21 mouse cellular contexts compared by ENCODE assay signal in the genomic region with DNA sequence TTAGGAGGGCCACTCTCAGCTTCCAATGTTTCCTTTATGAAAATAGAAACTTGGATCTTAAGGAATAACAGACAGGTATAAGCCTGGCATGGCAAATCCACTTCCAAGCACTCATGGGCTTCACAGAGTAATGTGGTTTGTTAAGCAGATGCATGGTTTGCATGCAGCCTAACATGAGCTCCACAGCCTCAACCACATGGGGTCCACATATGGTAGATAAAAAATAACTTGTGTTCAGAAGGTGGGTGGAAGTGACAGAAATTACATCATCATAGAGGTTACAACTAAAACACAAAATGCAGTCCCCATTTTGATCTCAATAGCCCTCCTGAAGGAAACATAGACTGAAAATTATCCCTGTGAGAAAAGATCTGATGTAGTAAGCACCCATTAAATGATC.
DNase-seq lines count a peak whose midpoint lies in the region; ATAC-seq lines count a peak whose summit lies in the region.
"Had no signal": no experiment of that assay in that cellular context is flagged by ENCODE, and none has a peak within 500 bp of the region (broad histone marks: within the 10 kb centered on the region; RNA-seq: fewer than 3 reads in every experiment).

No protein-coding gene starts in this region.

- H3K9ac ChIP-seq in kidney, embryonic 14.5 days (ENCODE audit: low read depth, low read length), result no peak overlapping the region
- H3K9ac ChIP-seq: embryonic facial prominence, embryonic 12.5 days; forebrain, embryonic 15.5 days; heart, embryonic 13.5 days; hindbrain, embryonic 12.5 days had no signal

- no peaks in the 10 kb centered on the region for H3K9me3 ChIP-seq in kidney, embryonic 14.5 days (ENCODE audit: control insufficient read depth, low read length)
- H3K9me3 ChIP-seq: embryonic facial prominence, embryonic 12.5 days; forebrain, embryonic 15.5 days; heart, embryonic 13.5 days; hindbrain, embryonic 12.5 days had no signal

- no peaks in the 10 kb centered on the region for H3K36me3 ChIP-seq in kidney, embryonic 14.5 days (ENCODE audit: control insufficient read depth, insufficient read depth, low read length)
- H3K36me3 ChIP-seq: embryonic facial prominence, embryonic 12.5 days; forebrain, embryonic 15.5 days; G1E; heart, embryonic 13.5 days; hindbrain, embryonic 12.5 days had no signal

- peak; percentile 51 for ATAC-seq in frontal cortex, adult (ENCODE audit: low TSS enrichment)
- ATAC-seq in megakaryocyte progenitor cell, adult 5-6 weeks (replicated peaks; ENCODE audit: poor library complexity), result 0 out of 2 replicates have a peak, but pooled peaks have one; percentile 12
- ATAC-seq in kidney, embryonic 14.5 days (ENCODE audit: low FRiP score, low TSS enrichment), result no peak
- ATAC-seq: CD4-positive, CD25-positive, alpha-beta regulatory T cell, adult 4 months; forebrain, embryonic 15.5 days had no signal

- intact Hi-C loops in left cerebral cortex, postnatal 14 days (cut with DNase I), result loop anchor here (5.0 kb wide), 2 partner anchors 46 to 61 kb away; a partner anchor contains a TSS

- H3K27me3 ChIP-seq in kidney, embryonic 14.5 days (ENCODE audit: control insufficient read depth, insufficient read depth, low read length), result no peaks in the 10 kb centered on the region
- H3K27me3 ChIP-seq: embryonic facial prominence, embryonic 12.5 days; forebrain, embryonic 15.5 days; heart, embryonic 13.5 days; hindbrain, embryonic 12.5 days had no signal

- H3K4me2 ChIP-seq in kidney, embryonic 14.5 days (replicated peaks; ENCODE audit: low read depth, low read length), result no peak overlapping the region
- H3K4me2 ChIP-seq: embryonic facial prominence, embryonic 12.5 days; forebrain, embryonic 15.5 days; heart, embryonic 13.5 days; hindbrain, embryonic 12.5 days had no signal

- no peak overlapping the region for H3K4me3 ChIP-seq in kidney, embryonic 14.5 days (ENCODE audit: low read length)
- H3K4me3 ChIP-seq: embryonic facial prominence, embryonic 12.5 days; forebrain, embryonic 15.5 days; heart, embryonic 13.5 days; hindbrain, embryonic 12.5 days had no signal

- H3K4me1 ChIP-seq in kidney, embryonic 14.5 days (ENCODE audit: control insufficient read depth, insufficient read depth, low read length), result no peaks in the 10 kb centered on the region; the same call in 1 of the 2 replicates
- H3K4me1 ChIP-seq: hindbrain, embryonic 12.5 days had no signal

- no peak overlapping the region for H3K27ac ChIP-seq in kidney, embryonic 14.5 days (ENCODE audit: low read depth, low read length)
- H3K27ac ChIP-seq: embryonic facial prominence, embryonic 12.5 days; forebrain, embryonic 15.5 days; heart, embryonic 13.5 days; hindbrain, embryonic 12.5 days had no signal

- DNase-seq in frontal cortex, postnatal 25 days (ENCODE audit: low spot score in 2 of 2), result no peak
- peak; percentile 43 for DNase-seq in layer of hippocampus, adult 11-12 months (ENCODE audit: low spot score)
- no peak for DNase-seq in layer of hippocampus, postnatal 36 days
- DNase-seq in left cerebral cortex, postnatal 14 days (ENCODE audit: low spot score in 2 of 2), result peak; percentile 16 to 55
- no peak for DNase-seq in left cerebral cortex, adult 18-20 months (ENCODE audit: low spot score in 2 of 2)
- DNase-seq: adrenal gland, adult 8-10 months; adrenal gland, postnatal 36 days; B cell, adult 2 months; cerebellum, adult 11-12 months; cerebellum, adult 9-10 months; gastrocnemius, postnatal 14 days; heart, postnatal 4 days had no signal

Comparison
In these comparisons a context has a peak if more than half of its experiments do, and no peak if none do; other contexts are left out.
1. DNase-seq: peak in layer of hippocampus, adult 11-12 months (single experiment) and left cerebral cortex, postnatal 14 days (2 of 2); none in frontal cortex, postnatal 25 days (0 of 2), layer of hippocampus, postnatal 36 days (0 of 2) and left cerebral cortex, adult 18-20 months (0 of 2).